Mouse (Mus musculus): ENCODE results near the gene H2afy2.

- TF ChIP-seq EP300 (IDR thresholded peaks at IDR 0.05): no peak
- no peak for TF ChIP-seq CTCF (IDR thresholded peaks at IDR 0.05)
These were observed 66.3 kb downstream of the H2afy2 start for GRCm38 (mm10) chr10:61717406-61718296.

All from lung, postnatal 0 days (tissue).